Mouse (Mus musculus): Measurements from ENCODE around the gene Capn5.

Capn5 gene

GRCm38 (mm10) chr7:98071620-98072019, 106.5 kb downstream of the Capn5 start:
- POLR2A ChIA-PET = interaction anchor here in 1 of 4 experiments (0.9 to 1.3 kb wide), 2 partner anchors 20 to 46 kb away, joined by 3 read pairs; no protein-coding TSS in a partner anchor
- CTCF ChIA-PET = interaction anchor here (0.5 to 1.3 kb wide), 24 partner anchors 8 to 889 kb away, joined by 3 to 9 read pairs (median 3); partner anchors contain the start of gene Omp (in 1 of the 4)

All from embryonic stem cell, embryonic (primary cell).